Mouse (Mus musculus): ENCODE measurements around the gene Mphosph6.

DNA sequence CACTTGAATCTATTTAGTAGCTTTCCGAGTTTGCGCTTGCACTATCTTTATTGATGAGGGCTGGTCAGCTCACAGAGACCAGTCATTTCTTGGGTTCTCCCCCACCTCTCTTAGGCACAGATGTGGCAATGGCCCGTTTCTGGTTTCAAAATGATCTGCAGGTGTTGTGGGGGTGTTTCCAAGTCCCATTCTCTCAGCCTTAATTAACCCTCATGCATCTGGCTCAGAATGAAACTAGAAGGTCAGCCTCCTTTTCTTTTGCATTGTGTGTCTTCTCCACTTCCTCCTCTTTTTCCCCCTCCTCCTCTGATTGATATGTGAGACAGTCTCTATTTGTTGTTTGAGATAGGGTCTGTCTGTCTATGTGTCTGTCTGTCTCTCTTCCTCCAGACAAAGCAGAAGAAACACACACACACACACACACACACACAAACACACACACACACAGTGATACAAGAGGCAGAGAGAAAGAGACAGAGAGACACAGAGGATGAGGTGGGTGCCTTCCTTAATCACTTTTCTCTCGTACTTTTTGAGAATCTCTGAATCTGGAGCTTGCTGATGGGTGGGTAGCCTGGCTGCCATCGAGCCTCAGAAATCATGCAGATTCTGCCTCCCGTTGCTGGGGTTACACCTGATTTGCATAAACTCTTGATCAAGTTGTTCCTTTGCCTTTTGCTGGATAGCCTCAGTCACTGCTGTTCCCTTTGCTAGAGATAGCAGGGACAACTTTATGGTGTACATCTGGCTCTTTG, 20.2 kb downstream of the Mphosph6 start:
- no peak for TF ChIP-seq POLR2A (IDR thresholded peaks at IDR 0.05; ENCODE audit: borderline replicate concordance, extremely low read depth, low read depth, low read length)
- no peak for TF ChIP-seq CTCF (IDR thresholded peaks at IDR 0.05; ENCODE audit: insufficient read depth, low read length)

Measured in lung, adult 2 months (tissue).